Mouse (Mus musculus) neural tube, embryonic 14.5 days (tissue): ENCODE data around the gene Olfr873. TPM values are rescaled to one million over a fixed set of nuclear protein-coding genes. Genes with fewer than 3 reads are reported as not detected.
"Not testable (repeated sequence)": the region's sequence is repeated elsewhere in the genome, so short reads cannot be mapped to it uniquely, and the experiment has no call there.

Experiments
- ATAC-seq: fragments of 200-750 bp; cut with Nextera tagmentation; 2 replicates; pipeline ENCODE4 v1.8.0; 2017; ENCODE audit warnings: low read depth, mild to moderate bottlenecking, moderate TSS enrichment, moderate library complexity
- H3K27ac ChIP-seq: fragments of 300-500 bp; sonication (generic); 2 replicates; pipeline ENCODE4 v1.5.1; 2014; ENCODE audit warnings: low read depth, mild to moderate bottlenecking, control low read depth, low read length, moderate library complexity, mixed read lengths
- H3K27me3 ChIP-seq: fragments of 300-500 bp; sonication (generic); 2 replicates; pipeline ENCODE4 v1.6.1; 2014; ENCODE audit warnings: low read length; ENCODE audit not compliant: control insufficient read depth, insufficient read depth
- H3K36me3 ChIP-seq: fragments of 300-500 bp; sonication (generic); 2 replicates; pipeline ENCODE4 v1.6.1; 2014; ENCODE audit warnings: low read length, mixed read lengths; ENCODE audit not compliant: control insufficient read depth, insufficient read depth
- H3K4me1 ChIP-seq: fragments of 300-500 bp; sonication (generic); 2 replicates; pipeline ENCODE4 v1.6.1; 2014; ENCODE audit warnings: low read length; ENCODE audit not compliant: control insufficient read depth, insufficient read depth
- H3K4me2 ChIP-seq: fragments of 300-500 bp; sonication (generic); 2 replicates; pipeline ENCODE4 v1.6.1; 2014; ENCODE audit warnings: mild to moderate bottlenecking, low read depth, low read length, control low read depth
- H3K4me3 ChIP-seq: fragments of 300-500 bp; sonication (generic); 2 replicates; pipeline ENCODE4 v1.5.1; 2014; ENCODE audit warnings: low read depth, low read length, control low read depth, mixed read lengths
- H3K9ac ChIP-seq: fragments of 300-500 bp; sonication (generic); replicated peaks from 2 replicates; pipeline ENCODE4 v1.6.1; 2014; ENCODE audit warnings: low read depth, mild to moderate bottlenecking, control low read depth, low read length, mixed read lengths
- H3K9me3 ChIP-seq: fragments of 300-500 bp; sonication (generic); 2 replicates; pipeline ENCODE4 v1.6.1; 2016; ENCODE audit warnings: low read length; ENCODE audit not compliant: control insufficient read depth
- WGBS: fragments of 180-500 bp; shearing (Covaris S2); extraction: QIAGEN DNeasy Blood & Tissue Kit; methylation state at CpG from one replicate; pipeline ENCODE4 v1.1.7; 2014; 5-methylcytosine and 5-hydroxymethylcytosine counted together
- polyA plus RNA-seq: library from polyadenylated mRNA; unstranded; fragments of >200 nt; fragmentation: Nextera tagmentation; extraction: Ambion mirVana; gene quantifications from 2 replicates; pipeline ENCODE4 v1.2.1, GENCODE M21; 2014

Olfr873 gene
- not detected in 2 replicates for polyA plus RNA-seq

GRCm38 (mm10) chr9:20298232-20298631, at the start of gene Olfr873:
TSS of gene Olfr873 (plus strand) at chr9:20298532.
- no peak within 1 kb of the TSS for H3K4me2 ChIP-seq
- no peaks in the 10 kb centered on the region for H3K4me1 ChIP-seq
- 85% methylated on average over 1 of the region's 1 CpGs for WGBS
- no peaks in the 10 kb centered on the region for H3K36me3 ChIP-seq
- no peak within 1 kb of the TSS for H3K4me3 ChIP-seq
- no peak within 1 kb of the TSS for H3K27ac ChIP-seq
- H3K9ac ChIP-seq, result no peak within 1 kb of the TSS
- no peaks in the 10 kb centered on the region for H3K27me3 ChIP-seq
- H3K9me3 ChIP-seq, result no peaks in the 10 kb centered on the region
- no peak for ATAC-seq

- no peak for ATAC-seq
- H3K4me3 ChIP-seq, result no peak within 1 kb of the TSS
- no peaks in the 10 kb centered on the region for H3K27me3 ChIP-seq
- WGBS, result 90% methylated on average over 1 of the region's 1 CpGs
- H3K9me3 ChIP-seq, result no peaks in the 10 kb centered on the region
- H3K4me1 ChIP-seq, result no peaks in the 10 kb centered on the region
- H3K27ac ChIP-seq, result no peak within 1 kb of the TSS
- no peak within 1 kb of the TSS for H3K9ac ChIP-seq
- H3K36me3 ChIP-seq, result no peaks in the 10 kb centered on the region
- no peak within 1 kb of the TSS for H3K4me2 ChIP-seq
These were observed 16.3 kb upstream of the Olfr873 start, which contains the start of gene Olfr39 for GRCm38 (mm10) chr9:20282051-20282450. TSS of gene Olfr39 (plus strand) at chr9:20282351.

GRCm38 (mm10) chr9:20295562-20295961, 2.8 kb upstream of the Olfr873 start:
- not testable (repeated sequence) for H3K27me3 ChIP-seq, H3K4me3 ChIP-seq, H3K36me3 ChIP-seq, H3K9ac ChIP-seq, H3K9me3 ChIP-seq, H3K4me1 ChIP-seq, H3K4me2 ChIP-seq, H3K27ac ChIP-seq, ATAC-seq
- 89% methylated on average over 5 of the region's 5 CpGs for WGBS

GRCm38 (mm10) chr9:20335994-20336393, 37.7 kb downstream of the Olfr873 start, which contains the start of gene Olfr18:
TSS of gene Olfr18 (minus strand) at chr9:20336094.
- ATAC-seq, result no peak
- Histone ChIP-seq H3K4me1 (no peaks in the 10 kb centered on the region), H3K4me3 (no peak within 1 kb of the TSS), H3K27me3 (no peaks in the 10 kb centered on the region), H3K36me3 (no peaks in the 10 kb centered on the region), H3K27ac (no peak within 1 kb of the TSS), H3K4me2 (no peak within 1 kb of the TSS), H3K9me3 (no peaks in the 10 kb centered on the region), H3K9ac (no peak within 1 kb of the TSS)

- H3K4me1 ChIP-seq, result no peaks in the 10 kb centered on the region
- 93% methylated on average over 4 of the region's 4 CpGs for WGBS
- H3K36me3 ChIP-seq, result peaks cover 23% of the 10 kb centered on the region
- no peak for ATAC-seq
- H3K4me2 ChIP-seq, result no peak overlapping the region
- no peak overlapping the region for H3K9ac ChIP-seq
- H3K27ac ChIP-seq, result no peak overlapping the region
- no peaks in the 10 kb centered on the region for H3K27me3 ChIP-seq
- H3K9me3 ChIP-seq, result peaks cover 8% of the 10 kb centered on the region
- no peak overlapping the region for H3K4me3 ChIP-seq
These were observed 50.2 kb downstream of the Olfr873 start for GRCm38 (mm10) chr9:20348501-20348900.

Other genes starting within 250 kb of the Olfr873 start
- gene Olfr867, start 241.0 kb upstream of the Olfr873 start, polyA plus RNA-seq, result not detected in 2 replicates
- not detected in 2 replicates for gene Olfr868, start 199.9 kb upstream of the Olfr873 start, polyA plus RNA-seq
- gene Olfr869, start 169.5 kb upstream of the Olfr873 start, polyA plus RNA-seq, result not detected in 2 replicates
- gene Olfr870, start 124.5 kb upstream of the Olfr873 start, polyA plus RNA-seq, result not detected in 2 replicates
- not detected in 2 replicates for gene Olfr871, start 86.3 kb upstream of the Olfr873 start, polyA plus RNA-seq
- gene Olfr872, start 61.4 kb upstream of the Olfr873 start, polyA plus RNA-seq, result not detected in 2 replicates
- not detected in 2 replicates for gene Olfr39, start 16.2 kb upstream of the Olfr873 start, polyA plus RNA-seq
- gene Olfr18, start 37.6 kb downstream of the Olfr873 start, polyA plus RNA-seq, result 0.13 TPM in 1 of 2 replicates, not detected in the other
- gene Zfp560, start 86.6 kb downstream of the Olfr873 start, polyA plus RNA-seq, result 38.6 and 43.5 TPM in 2 replicates
- gene Zfp26, start 161.6 kb downstream of the Olfr873 start, polyA plus RNA-seq, result 22.5 and 26.1 TPM in 2 replicates
- gene Zfp426, start 194.2 kb downstream of the Olfr873 start, polyA plus RNA-seq, result 38.9 and 39.8 TPM in 2 replicates
- 88.0 and 115 TPM in 2 replicates for gene Zfp266, start 222.9 kb downstream of the Olfr873 start, polyA plus RNA-seq